Mouse (Mus musculus) regulatory T cell (primary cell): ENCODE measurements around the gene Plscr3.
"Not testable (repeated sequence)": the region's sequence is repeated elsewhere in the genome, so short reads cannot be mapped to it uniquely, and the experiment has no call there.

Experiments used
- in situ Hi-C: fragments of 300-600 bp; cut with MboI, MseI; formaldehyde crosslinking; loops from one replicate; pipeline ENCODE4 v1.15.1; 2025; ENCODE audit warnings: high pct_unique_total_duplicates

Gene Plscr3

GRCm38 (mm10) chr11:69823456-69823855 is 22.7 kb upstream of the Plscr3 start:
- in situ Hi-C loops, result no loop called here

GRCm38 (mm10) chr11:69828832-69829231 is 17.3 kb upstream of the Plscr3 start:
- in situ Hi-C loops, result no loop called here

DNA sequence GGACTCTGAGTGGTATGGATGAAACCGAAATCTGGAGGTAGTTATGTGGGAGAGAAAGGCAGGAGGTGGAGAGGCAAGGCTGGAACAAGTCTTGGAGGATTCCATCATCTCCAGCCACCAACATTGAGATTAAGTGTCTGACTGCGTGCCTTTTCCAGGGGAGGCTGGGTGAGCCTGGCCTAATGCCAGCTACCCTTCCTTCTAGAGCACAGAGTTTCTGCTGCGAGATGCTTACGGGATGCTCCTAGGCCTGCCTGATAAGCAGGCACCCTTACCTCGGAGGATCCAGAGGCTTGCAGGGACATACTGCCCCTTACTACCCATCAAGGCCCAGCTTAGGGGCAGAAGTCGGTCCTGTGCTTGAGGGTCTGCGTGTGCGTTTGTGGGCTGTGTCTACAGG is 12.6 kb upstream of the Plscr3 start:
- in situ Hi-C loops, result no loop called here

GRCm38 (mm10) chr11:69834001-69834549 is 12.1 kb upstream of the Plscr3 start:
- in situ Hi-C loops, result no loop called here

GRCm38 (mm10) chr11:69835326-69835965 is 10.7 kb upstream of the Plscr3 start:
- in situ Hi-C loops, result no loop called here

DNA sequence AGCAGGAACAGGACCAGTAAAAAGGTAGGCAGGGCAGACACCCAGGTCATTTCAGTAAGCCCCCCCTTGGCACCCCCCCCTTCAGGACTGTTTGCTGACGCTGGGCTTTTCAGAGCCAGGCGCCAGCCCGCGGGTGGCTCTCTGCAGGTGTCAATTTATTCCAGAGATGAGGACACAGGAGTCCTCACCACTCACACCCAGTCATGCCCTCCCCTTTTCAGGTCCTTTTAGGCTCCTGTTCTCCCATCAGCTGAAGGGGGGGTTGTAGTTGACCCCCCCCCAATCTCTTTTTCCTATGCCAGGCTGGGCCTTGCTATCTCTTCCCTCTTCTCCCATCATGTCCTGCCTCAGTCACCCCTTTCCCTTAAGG is 10.2 kb upstream of the Plscr3 start:
- in situ Hi-C loops, result no loop called here

GRCm38 (mm10) chr11:69836703-69837576 is 9.2 kb upstream of the Plscr3 start:
- in situ Hi-C loops, result no loop called here

GRCm38 (mm10) chr11:69837604-69837951 is 8.6 kb upstream of the Plscr3 start, which contains the start of gene Nlgn2:
Gene Nlgn2 (minus strand): TSS chr11:69837784.
- in situ Hi-C loops, result no loop called here

DNA sequence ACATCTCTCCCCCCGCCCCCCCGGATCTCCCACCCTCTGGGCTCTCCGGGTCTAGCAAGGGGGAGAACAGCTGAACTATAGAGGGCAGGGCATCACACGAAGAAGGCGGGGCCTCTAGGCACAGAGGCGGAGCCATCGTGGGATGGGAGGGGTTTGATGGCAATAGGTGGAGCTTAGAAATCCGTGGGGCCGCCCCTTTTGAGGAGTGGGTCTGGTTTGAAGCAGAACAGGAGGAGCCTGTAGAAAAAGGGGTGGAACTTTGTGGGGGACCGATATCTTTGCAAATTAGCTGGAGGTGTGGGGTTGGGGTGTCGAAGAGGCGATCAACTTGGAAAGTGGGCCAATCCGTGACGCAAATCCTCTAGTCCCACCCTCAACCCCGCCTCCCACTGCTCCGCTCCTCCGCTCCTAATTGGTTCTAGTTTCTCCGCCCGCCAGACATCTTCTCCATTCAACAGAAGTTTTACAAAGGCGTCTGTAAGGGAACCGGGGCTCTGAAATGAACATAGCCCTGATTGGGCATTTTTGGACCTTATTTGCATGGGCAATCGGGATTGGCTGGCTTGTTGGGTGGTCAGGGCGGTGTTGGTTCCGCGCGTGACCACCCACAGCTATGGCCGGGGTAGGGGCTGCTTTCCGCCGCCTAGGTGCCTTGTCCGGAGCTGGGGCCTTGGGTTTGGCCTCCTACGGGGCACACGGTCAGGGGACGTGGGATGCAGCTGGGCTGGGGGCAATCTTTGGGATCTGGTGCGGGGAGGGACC is 8.0 kb upstream of the Plscr3 start, which contains the start of gene Tmem256:
Gene Tmem256 (plus strand): TSS at position 563 of the 762 bp plus-strand sequence.
- in situ Hi-C loops, result no loop called here

DNA sequence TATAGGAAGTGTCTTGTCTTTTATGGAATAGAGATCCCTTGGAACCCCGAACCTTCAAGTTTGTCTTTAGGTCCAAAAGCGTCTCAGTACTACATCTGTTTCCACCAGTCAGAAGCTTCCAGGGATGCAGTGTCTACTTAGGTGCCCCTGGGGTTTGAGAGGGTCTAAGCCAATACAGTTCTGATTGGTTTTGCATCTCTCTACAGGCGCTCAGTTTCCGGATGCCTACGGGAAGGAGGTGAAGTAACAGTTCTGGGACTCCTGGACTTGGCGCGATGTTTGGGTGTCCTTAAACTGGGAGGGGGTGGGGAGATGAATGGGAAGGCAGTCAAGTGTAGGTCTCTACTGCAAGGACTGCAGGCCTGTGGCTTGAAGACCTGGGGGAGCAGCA is 7.5 kb upstream of the Plscr3 start:
- in situ Hi-C loops, result no loop called here

DNA sequence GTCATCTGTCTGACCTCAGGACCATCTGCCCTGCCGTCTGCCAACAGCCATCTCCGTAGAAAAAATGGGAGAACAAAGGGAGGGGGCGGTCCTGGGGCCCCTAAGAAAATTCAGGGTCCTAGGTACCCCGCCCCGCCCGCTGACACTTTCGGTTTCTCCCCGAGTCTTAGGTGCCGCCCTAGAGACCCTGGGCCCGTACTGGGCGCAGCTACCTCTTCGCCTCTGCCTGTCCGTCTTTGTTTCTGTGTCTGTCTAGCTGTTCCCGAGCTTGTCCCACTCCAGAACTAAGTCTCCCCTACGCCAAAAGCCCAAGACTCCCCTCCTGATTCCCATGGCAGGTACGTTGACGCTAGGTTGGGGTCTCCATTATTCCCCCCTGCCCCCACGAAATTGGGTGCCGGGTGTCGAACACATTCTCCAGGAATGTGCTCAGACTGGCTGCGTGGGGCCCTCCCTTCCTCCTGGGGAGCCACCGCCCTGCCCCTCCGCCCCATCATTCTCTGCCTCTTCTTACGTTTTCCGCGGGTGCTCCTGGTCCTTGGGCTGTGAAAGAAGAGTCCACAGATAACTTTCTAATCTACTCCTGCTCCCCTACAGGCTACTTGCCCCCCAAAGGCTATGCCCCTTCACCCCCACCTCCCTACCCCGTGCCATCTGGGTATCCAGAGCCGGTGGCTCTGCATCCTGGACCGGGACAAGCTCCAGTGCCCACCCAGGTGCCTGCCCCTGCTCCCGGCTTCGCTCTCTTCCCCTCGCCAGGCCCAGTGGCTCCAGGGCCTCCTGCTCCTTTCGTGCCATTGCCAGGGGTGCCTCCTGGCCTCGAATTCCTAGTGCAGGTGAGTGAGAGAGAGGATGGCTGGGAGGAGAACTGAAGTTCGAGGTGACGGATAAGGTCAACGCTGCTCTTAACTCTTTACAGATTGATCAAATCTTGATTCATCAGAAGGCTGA is 837 bp downstream of the Plscr3 start:
- in situ Hi-C loops, result no loop called here

DNA sequence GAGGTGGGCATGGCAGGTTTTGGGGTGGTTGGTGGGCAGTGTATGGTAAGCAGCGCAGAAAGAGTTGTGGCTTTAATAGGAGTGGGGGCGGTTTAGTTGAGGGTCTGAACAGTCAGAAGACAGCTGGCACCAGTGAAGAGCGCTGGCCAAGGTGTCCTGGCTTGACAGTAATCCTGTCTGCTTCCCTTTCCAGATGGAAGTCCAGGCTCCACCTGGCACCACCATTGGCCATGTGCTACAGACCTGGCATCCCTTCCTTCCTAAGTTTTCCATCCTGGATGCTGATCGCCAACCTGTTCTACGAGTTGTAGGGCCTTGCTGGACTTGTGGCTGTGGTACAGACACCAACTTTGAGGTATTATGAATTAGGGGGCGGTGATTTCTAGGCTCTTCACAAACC is 1.8 kb downstream of the Plscr3 start:
- in situ Hi-C loops, result no loop called here

- in situ Hi-C loops, result no loop called here
Observed at GRCm38 (mm10) chr11:69849128-69849527, 3.0 kb downstream of the Plscr3 start.

DNA sequence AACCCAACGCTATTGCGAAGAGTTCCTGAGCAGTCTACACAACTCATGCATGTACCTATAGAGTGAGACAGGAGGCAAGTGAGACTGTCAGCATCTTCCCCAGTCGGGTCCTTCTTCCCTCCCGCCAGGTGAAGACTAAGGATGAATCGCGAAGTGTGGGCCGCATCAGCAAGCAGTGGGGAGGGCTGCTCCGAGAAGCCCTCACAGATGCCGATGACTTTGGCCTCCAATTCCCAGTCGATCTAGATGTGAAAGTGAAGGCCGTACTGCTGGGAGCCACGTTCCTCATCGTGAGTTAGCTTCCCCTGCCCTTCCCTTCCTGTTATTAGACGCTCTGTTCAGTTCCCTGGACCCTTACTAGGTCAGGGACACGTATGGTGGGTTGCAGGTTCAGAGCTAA is 3.7 kb downstream of the Plscr3 start:
- in situ Hi-C loops, result no loop called here

- in situ Hi-C loops, result no loop called here
Observed at GRCm38 (mm10) chr11:69850754-69851153, 4.6 kb downstream of the Plscr3 start.

GRCm38 (mm10) chr11:69853994-69854393 is 7.8 kb downstream of the Plscr3 start:
- in situ Hi-C loops, result no loop called here

DNA sequence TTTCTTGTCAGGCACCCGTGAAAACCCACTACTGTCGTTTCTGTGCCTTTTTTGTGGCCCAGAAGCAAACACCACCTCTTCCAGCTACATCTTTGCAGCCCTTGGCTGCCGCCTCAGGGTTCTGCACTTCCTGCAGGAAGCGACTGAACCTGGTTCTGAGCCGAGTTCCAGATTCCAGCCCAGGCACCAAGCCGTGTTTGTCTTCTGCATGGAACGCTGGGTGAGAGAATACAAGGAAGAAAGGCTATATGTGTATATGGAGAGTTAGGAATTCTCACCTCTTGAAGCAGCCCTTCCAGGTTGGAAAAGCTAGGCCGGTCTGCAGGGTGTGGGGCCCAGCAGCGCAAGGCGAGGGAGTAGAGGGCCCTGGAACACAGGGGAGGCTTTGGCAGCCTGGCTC is 8.5 kb downstream of the Plscr3 start:
- in situ Hi-C loops, result no loop called here

GRCm38 (mm10) chr11:69855347-69855746 is 9.2 kb downstream of the Plscr3 start:
- in situ Hi-C loops, result no loop called here

DNA sequence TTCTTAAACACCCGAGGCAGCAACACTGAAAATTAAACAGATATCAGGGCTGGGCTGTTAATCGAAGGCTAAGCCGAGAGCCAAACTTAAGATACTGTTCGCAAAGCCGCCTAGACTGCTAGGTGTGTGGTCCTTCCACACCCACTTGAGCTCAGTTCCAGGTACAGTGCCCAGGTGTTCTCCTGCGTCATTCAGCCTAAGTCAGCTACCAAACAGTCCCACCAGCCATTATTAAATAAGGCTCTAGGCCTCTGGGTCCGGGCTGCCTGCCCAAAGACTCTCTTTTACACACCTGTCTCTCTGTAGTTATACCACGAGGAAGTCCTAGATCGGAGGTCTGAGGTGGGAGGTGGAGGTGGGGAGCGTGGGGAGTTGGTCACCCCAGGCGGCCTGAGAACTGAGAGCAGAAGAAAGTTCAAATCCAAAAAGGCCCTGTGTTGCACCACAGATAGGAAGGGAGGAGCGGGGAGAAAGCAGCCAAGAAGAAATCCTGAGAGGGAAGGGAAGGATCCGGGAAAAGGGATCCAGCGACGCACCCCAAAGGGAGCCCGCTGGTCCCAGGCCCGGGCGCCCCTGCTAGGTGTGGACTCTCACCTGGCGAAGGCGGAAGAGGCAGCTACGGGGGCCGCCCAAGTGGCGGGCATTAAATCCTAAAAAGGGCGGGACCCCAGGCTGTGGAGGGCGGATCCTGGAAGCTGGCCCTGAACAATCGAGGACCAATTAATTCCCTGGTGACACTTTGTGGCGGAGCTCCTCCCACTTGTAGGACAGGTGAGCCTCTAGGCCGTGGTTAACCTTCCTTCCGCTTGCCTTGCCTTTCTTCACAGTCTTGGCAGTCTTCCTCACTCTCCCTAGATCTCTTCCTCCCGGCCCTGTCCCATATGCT is 12.2 kb downstream of the Plscr3 start, which contains the start of gene Tnk1:
Gene Tnk1 (minus strand): TSS at position 618 of the 886 bp plus-strand sequence.
- in situ Hi-C loops, result no loop called here

DNA sequence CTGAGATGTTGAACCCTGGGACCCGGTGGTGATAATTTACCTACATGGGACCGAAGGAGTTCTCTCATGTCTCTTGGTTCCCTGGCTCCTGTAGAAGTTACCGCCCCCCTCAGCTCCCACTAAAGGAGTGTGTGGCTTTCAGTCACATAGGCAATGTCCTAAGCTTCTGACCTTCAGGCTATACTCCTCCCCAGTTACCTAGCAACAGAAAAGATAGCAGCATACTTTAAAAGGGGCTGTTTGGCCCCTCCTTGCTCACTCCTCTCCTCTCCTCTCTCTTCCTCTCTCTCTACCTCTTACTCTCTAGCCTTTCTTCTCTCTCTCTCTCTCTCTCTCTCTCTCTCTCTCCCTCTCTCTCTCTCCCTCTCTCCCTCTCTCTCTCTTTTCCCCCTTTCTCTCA is 17.6 kb downstream of the Plscr3 start:
- in situ Hi-C loops, result not testable (repeated sequence)
